Mouse (Mus musculus): ENCODE data around the gene Prss40.

GRCm38 (mm10) chr1:34583821-34584263 is 23.1 kb upstream of the Prss40 start:
- TF ChIP-seq CTCF (IDR thresholded peaks at IDR 0.05; ENCODE audit: control insufficient read depth, insufficient read depth, insufficient replicate concordance, low read depth, low read length) (no peak), POLR2A (IDR thresholded peaks at IDR 0.05; ENCODE audit: control insufficient read depth, low read depth, low read length) (no peak)

Measured in testis, adult 2 months (tissue).